Mouse (Mus musculus): ENCODE measurements at regions not wholly inside any gene's neighbourhood (a gene's known extent, or its start where the extent isn't known, plus 50 kb on each side); places are given as distances from the start of the nearest gene placed in this dataset.

DNA sequence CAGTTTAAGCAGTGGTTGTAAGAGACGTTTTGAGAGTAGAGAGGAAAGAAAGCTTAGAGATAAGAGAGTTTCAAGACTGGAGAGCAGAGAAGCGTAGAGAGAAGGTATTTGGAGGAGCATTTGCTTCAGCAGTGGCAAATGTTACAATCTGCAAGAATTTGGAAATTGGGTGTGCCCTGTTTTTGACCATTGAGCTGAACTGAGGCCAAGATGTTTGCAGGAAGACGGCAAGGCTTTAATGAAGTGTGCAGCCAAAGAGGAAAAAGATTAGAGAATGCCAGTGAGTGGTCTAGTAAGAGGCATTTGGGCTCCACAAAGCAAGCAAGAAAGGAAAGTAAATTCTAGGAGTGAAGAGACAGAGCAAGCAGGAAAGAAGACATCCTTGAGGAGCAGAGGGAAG is 168.8 kb upstream of the Fggy start:
- no peak for TF ChIP-seq POLR2A (IDR thresholded peaks at IDR 0.05; ENCODE audit: extremely low read depth, insufficient read depth, low read length)
- no peak for TF ChIP-seq CTCF (IDR thresholded peaks at IDR 0.05; ENCODE audit: low read depth, low read length)

Data from liver, adult 2 months (tissue).